Mouse (Mus musculus): ENCODE results near the gene Apaf1.

Gene Apaf1

DNA sequence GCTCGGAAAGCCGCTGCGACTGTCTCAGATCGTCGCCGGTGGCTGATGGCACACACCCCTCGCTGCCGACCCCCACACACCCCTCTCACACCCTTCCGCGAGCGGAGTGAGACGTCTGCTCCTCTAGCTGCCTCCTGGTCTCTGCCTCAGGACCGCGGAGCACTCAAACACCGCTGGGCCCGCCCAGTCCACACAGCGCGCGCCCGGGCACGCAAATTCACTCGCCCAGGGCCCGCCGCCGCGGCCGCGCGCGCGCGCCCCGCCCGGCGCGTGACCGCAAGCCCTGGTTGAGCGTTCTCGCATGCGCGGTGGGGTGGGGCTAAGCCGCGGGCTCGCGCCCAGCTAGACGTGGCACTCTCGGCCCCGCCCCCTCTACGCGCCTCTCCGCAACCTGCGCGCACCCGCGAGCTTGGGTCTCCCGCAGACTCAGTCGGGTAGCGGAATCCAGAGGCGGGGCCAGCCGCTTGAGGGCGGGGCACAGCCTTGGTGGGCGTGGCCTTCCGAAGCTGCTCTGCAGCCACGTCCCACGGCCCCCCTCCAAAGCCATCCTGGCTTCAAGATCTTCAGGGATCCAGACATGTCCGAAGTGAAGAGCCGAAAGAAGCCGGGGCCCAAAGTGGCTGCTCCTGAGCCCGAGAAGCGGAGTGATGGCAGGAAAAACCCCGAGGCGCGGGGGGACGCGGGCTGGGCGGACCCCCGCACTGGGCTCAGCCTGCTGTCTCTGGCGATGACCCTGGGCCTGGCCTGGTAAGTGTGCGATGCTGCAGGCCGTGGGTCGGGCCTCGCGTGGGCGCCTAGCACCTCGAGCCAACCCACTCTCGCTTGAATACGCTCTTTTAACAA is at the start of gene Apaf1, which contains the start of gene Ikbip:
Gene Apaf1, minus strand, starts transcription at position 221 of the 843 bp plus-strand sequence.
Gene Ikbip, plus strand, starts transcription at position 391 of the 843 bp plus-strand sequence.
- in situ Hi-C loops (cut with MboI; ENCODE audit: unreplicated experiment in 2 of 2): no loop called here

DNA sequence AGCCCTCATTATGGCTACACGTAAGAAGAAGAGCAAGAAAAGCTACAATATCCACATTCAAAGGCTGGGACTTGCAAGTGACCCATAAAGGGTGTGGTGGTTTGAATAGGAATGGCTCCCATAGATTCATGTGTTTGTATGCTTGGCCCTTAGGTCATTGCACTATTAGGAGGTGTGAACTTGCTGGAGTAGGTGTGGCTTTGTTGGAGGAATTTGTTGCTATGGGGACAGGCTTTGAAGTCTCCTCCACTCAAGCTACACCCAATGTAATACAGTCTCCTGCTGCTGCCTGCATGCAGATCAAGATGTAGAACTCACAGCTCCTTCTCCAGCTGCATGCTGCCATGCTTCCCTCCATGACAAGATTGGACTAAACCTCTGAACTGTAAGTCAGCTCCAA is 49.0 kb upstream of the Apaf1 start:
- in situ Hi-C loops (cut with MboI; ENCODE audit: unreplicated experiment in 2 of 2): loop anchor here in 1 of 2 experiments (25.0 kb wide), 1 partner anchor 1694 kb away; the partner anchor contains the start of gene Gas2l3

DNA sequence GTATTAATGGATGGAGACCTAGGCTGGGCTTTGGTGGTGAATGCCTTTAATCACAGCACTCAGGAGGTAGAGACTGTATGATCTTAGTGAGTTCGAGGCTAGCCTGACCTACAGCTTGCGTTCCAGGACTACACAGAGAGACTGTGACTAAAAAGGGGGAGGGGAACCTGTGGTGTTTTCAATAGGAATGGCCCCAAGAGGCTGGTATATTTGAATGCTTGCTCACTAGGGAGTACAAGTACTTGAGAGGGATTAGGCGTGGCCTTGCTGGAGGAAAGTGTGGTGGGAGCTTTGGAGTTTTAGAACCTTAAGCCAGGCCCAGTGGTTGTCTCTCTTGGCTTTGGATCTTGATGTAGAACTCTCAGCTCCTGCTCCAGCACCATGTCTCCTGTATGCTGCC is 48.2 kb upstream of the Apaf1 start:
- in situ Hi-C loops (cut with MboI; ENCODE audit: unreplicated experiment in 2 of 2): loop anchor here in 1 of 2 experiments (25.0 kb wide), 1 partner anchor 1693 kb away; the partner anchor contains the start of gene Gas2l3

DNA sequence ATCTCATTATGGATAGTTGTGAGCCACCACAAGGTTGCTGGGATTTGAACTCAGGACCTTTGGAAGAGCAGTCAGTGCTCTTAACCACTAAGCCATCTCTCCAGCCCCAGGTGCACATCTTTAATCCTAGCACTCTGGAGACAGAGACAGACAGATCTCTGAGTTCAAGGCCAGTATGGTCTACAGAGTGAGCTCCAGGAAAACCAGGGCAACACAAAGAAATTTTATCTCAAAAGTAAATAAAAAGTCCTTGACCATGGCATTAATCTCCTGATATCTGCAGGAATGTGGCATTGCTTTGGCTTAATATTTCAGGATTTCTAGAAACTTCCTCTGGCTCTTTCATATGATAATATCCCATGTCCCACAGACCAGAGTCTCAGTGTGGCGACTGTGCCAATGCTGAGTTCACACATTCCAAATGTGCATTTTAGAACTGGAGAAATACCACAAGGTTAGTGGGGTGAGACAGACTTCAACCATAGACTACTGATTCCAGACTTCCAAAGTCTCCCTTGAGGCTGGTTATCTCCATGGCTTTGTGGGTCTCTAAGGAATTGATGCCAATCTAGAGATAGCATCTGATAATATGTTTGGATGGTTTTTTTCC is 46.1 kb upstream of the Apaf1 start:
- in situ Hi-C loops (cut with MboI; ENCODE audit: unreplicated experiment in 2 of 2): loop anchor here in 1 of 2 experiments (25.0 kb wide), 1 partner anchor 1691 kb away; the partner anchor contains the start of gene Gas2l3

DNA sequence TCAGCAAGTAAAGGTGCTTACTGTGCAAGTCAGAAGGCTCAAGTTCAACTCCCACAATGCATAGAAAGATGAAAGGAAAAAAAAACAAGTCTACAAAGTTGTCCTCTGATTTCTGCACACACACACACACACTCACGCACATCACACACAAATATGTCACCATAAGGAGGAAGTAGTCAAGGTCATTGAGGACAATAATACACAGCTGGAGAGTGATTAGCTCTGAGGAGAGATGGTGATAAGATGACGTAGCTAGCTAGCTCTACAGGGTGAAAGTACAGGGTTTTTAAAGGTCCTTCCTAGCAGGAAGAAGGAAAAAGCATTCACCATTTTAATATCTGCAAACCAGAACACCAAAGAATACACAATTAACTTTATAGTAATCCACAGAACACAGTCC is 44.8 kb upstream of the Apaf1 start:
- in situ Hi-C loops (cut with MboI; ENCODE audit: unreplicated experiment in 2 of 2): loop anchor here in 1 of 2 experiments (25.0 kb wide), 1 partner anchor 1690 kb away; the partner anchor contains the start of gene Gas2l3

DNA sequence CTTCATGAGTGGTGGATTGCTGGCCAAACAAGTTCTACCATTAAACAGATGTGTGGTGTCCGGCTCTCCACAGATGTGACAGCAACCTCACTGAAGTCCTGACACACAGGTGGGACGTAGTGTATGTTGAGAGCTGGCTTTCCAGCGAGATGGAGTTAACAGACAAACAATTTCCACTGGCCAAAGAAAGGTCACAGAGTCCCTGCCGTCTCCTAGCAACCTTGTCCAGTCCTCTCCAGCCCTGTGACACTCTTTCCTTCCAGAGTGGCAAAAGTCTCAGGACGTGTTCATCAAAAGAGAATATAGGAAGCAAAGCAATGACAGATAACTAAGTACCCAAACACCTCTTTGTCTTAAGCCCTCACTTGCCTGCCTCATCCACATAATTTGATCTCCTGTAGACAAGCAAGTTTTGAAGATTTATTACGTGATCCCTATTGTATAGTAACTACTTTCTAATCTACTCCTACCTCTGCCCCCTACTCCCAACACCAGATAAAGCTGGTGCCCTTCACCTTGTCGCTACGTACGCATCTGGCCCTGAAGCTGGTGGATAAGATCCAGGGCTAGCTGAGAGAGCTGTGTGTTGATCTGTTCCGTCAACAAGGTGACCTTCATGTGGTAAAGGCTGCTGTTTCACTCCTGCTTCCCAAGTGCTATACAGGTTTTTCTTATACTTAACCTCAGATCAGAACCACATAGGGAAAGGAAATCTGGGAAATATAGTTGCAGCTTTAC is 44.2 kb upstream of the Apaf1 start:
- in situ Hi-C loops (cut with MboI; ENCODE audit: unreplicated experiment in 2 of 2): loop anchor here in 1 of 2 experiments (25.0 kb wide), 1 partner anchor 1689 kb away; the partner anchor contains the start of gene Gas2l3

DNA sequence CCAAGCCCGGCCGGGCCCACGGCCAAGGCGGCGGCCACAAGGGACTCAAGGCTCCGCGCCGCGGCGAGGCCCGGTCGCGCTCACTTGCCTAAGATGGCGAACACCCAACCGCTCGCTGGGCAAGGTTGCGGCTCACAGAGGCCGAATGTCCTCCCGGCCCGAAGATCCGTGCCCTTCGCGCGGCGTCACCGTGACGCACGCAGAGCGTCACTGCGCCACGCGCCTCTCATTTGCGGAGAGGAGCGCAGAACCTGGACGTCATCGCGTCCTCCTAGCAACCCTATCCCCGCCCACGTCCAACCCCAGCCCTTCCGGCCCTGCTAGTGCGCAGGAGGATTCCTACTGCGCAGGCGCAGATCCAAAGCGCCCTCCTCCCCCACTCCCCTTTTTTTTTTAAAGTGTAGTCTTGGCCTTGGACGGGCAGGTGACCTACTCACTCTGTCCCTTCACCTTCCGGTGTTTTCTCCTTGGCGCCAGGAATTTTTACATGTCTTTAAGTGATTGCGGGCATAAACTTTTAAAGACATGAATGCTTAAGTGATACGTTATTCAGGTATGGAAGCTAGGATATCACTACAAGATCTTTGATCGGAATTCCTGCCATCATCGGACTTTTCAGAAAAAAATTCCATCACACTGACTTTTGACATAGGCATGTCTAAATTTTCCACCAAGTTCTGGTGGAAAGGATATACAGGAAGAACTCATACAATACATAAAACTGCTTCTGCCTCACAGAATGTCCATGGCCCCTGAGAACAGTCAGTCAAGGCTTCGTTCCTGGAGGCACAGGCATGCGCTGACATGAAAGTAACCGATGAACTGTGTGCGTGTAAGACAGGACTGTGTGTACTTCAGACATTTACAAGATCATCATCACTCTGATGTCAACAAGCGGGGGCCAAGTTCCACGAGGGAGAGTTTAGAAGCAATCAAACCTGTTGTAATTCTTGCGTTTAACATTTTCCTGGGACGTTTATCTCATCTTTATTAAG is 41.6 kb upstream of the Apaf1 start, which contains the start of gene Slc25a3:
Gene Slc25a3, minus strand, starts transcription at position 232 of the 995 bp plus-strand sequence.
- in situ Hi-C loops (cut with MboI; ENCODE audit: unreplicated experiment in 2 of 2): no loop called here

DNA sequence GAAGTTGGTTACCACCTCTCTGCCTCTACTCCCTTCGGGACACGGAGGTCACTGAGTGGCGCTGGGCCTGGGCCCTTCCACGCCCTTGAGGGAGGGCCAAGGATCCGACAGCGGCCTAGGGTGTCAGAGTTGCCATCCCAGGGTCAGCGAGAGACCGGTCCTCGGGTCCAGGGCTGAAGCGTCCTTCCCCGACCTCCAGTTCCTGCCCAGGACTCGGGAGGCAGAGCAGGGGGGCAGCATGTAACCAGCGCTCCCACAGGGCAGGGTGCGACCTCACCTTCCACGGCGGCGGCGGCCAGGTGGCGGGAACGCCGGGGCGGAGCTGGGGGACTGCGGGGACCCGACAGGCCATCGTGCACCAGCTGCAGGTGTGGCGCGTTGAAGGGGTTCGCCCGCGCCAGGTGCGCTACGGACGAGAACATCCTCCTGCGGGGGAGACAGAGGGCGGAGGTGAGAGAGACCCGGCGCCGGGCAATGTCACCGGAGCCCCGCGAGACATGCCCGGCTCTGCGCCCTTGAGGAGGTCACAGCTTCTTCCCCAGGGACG is 40.8 kb upstream of the Apaf1 start:
- in situ Hi-C loops (cut with MboI; ENCODE audit: unreplicated experiment in 2 of 2): no loop called here

DNA sequence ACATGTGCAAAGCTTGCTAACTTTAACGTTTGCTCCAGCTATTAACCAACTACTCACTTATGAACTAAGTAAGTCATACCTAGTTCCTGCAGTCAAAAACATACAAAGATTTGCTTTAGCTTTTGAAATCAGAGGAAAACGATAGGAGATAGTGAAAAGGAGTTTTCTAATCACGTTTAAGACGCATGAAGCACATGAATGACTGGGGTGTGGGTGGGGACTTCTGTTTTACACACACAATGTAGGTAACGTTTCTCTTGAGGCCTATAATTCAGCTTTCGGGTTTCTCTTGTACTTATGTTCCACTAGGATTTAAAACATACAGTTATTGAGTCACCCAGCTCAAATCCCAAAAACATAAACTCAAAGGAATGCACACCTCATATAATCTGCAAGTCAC is 40.1 kb upstream of the Apaf1 start:
- in situ Hi-C loops (cut with MboI; ENCODE audit: unreplicated experiment in 2 of 2): no loop called here

DNA sequence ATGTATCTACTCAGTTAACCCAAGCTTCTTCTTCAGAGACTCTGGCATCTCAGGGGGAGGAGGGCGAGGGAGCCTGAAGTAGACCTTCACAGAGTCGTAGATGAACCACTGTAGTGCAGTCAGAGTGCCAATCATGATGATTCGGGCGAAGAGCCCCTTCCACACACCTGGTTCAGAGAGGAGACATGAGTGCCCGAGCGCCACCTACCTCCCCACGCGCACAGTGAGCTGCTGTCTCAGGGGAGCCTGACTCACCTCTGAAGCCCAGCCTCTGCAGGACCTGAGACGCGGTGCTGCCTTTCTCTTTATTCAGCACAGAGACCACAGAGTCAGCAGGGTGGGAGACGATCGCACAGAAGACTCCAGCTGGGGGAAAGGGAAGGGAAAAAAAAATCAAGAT is 34.4 kb upstream of the Apaf1 start:
- in situ Hi-C loops (cut with MboI; ENCODE audit: unreplicated experiment in 2 of 2): no loop called here

DNA sequence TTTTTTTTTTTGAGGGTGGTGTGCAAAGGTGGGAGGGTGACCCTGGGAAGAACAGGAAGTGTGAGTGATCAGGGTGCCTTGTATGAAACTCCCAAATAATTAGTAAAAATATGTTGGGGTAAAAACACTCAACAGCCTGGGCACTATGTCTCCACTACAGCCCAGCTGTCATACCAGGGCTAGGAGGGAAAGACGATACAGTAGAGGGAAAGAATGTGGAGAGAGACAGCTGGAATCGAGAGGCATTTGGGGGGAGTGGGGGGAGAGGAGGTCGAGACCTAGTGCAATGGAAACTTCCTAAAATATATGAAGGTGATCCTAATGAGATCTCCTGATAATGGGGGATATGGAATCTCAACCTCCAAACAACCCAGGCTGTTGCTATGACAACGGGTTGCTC is 27.3 kb upstream of the Apaf1 start:
- in situ Hi-C loops (cut with MboI; ENCODE audit: unreplicated experiment in 2 of 2): no loop called here

DNA sequence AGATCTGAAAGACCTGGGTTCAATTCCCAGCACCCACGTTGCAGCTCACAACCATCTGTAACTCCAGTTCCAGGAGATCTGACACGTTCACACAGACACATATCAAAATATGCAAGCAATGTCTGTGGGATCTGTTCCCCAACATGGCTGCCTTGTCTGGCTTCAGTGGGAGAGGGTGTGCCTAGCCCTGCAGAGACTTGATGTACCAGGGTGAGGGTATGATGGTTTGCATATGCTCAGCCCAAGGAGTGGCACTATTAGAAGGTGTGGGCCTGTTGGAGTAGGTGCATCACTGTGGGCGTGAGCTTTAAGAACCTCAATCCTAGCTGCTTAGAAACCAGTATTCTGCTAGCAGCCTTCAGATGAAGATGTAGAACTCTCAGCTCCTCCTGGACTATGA is 23.4 kb upstream of the Apaf1 start:
- in situ Hi-C loops (cut with MboI; ENCODE audit: unreplicated experiment in 2 of 2): no loop called here

DNA sequence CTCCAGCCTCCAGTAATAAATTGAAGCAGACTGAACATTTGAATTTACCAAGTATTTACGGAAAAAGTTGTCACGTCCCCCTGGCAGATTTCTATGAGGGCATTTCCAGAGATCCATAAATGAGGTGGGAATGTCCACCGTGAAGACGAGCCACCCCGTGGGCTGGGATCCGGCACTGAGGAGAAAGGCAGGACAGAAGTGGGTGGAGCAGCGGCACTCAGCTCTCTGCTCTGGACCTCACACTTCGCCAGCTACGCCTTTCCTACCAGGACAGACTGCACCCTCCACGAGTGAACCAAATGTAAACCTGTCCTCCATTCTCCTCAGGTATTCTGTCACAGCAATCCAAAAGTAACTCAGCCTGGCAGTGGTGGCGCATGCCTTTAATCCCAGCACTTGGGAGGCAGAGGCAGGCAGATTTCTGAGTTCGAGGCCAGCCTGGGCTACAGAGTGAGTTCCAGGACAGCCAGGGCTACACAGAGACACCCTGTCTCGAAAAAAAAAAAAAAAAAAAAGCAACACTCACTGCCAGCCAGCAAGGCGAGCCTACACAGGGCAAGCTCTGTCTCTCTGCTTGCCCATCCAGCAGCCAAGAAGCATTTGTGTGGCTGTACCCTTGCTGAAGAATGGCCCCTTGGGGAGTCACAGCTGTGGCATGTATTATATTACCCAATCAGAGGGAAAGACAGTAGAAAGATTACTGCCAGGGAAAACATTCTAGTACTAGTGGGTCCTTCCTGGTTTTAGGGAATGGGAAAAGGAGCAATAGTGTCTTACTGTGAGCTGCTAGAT is 20.4 kb upstream of the Apaf1 start:
- in situ Hi-C loops (cut with MboI; ENCODE audit: unreplicated experiment in 2 of 2): no loop called here

DNA sequence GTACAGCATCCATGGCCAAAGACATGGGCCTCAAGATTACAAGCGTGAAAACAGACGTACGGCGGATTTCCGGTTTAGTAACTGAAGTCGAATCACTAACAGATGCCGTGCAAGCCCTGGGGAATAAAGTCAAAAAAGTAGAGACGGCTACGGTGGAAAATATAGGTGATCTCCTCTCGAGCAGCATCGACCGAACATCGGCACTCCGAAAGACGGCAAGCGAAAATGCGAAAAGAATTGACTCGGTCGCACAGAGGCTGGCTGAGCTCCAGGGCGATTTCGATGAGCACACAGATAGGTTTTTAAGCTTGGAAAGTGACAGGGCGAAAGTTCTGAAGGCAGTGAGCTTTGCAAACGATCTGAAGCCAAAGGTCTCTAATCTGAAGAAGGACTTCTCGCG is 19.4 kb upstream of the Apaf1 start:
- in situ Hi-C loops (cut with MboI; ENCODE audit: unreplicated experiment in 2 of 2): no loop called here

DNA sequence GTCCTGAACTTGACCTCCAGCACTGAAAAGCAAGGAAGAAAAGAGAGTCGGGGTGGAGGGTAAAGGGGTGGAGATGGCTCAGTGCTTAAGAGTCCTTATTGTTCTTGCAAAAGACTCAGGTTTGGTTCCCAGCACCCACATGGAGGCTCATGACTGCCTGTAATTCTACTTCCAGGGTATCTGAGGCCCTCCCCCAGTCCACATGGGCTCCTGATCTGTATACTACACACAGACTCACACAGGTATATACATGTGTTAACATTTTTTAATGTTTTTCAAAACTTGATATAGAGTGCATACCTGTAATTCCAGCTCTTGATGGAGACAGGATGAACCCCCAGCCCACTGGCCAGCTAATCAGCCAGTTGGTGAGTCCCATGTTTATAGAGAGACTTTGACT is 17.5 kb upstream of the Apaf1 start:
- in situ Hi-C loops (cut with MboI; ENCODE audit: unreplicated experiment in 2 of 2): no loop called here

DNA sequence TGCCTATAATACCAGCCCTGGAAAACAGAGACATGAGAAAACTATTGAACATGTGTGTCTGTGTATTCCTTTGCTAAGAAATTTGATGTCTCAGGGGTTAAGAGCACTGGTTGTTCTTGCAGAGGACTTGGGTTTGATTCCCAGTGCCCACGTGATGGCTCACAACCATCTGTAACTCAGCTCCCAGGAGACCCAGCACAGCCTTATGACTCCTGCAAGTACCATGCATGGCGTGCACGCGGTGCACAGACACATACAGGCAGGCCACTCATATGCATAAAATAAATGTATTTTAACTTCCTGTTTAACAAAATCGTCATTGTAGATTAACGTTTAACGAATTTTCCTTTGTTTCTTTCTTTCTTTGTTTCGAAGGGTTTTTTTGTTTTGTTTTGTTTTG is 15.5 kb upstream of the Apaf1 start:
- in situ Hi-C loops (cut with MboI; ENCODE audit: unreplicated experiment in 2 of 2): no loop called here

DNA sequence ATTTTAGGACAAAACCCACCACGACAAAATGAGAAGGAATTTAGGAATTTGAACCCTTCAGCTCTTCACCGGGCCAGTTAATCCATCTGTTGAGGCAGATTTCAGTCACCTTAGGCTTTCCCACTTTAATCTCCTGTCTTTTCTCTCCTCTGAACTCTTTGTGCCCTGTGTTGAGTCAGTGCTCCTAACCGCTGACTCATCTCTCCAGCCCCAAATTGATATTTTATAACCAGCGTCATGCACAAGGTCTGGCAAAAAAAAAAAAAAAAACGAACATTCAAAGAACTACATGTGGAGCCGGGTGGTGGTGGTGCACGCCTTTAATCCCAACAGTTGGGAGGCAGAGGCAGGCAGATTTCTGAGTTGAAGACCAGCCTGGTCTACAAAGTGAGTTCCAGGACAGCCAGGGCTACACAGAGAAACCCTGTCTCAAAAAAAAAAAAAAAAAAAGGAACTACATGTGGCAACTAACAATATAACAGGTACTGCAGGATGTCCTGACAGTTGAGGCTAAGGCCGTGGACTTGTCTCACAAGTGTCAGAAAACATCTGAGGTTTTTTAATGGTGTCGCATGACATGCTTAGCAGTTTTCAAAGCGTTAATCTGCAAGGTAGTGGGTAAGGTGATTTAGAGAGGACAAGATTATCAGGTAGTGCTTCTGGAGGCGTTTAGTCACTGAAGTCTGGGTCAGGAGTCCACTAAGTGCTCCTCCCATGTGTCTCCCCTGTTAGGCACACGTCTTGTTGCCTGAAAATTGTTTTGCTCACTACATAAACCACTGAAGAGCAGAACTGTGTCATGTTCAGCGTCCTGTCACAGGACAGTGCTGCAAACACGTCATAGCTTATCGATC is 11.9 kb upstream of the Apaf1 start:
- in situ Hi-C loops (cut with MboI; ENCODE audit: unreplicated experiment in 2 of 2): no loop called here

DNA sequence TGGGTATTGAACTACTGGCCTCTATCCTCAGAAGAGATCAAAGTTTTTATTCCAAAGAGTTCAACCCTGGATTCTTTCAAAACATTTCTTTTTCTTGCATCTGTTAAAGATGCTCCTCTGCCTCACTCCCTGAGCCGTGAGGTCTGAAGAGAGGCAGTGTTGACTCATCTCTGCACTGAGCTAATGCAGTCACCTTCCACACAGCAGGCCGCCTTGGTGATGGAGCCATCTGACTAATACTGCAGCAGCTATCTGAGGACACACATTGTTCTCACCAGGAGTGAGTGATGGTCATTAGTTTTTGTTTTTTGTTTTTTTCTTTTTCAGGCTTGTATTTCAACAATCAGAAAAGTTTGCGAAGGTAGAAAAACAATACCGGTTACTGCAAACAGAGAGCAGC is 10.2 kb upstream of the Apaf1 start:
- in situ Hi-C loops (cut with MboI; ENCODE audit: unreplicated experiment in 2 of 2): no loop called here
